Mouse (Mus musculus): Measurements from ENCODE around the gene Arpp19. TPM values are rescaled to one million over a fixed set of nuclear protein-coding genes. Genes with fewer than 3 reads are reported as not detected.
A peak's percentile ranks its signal among the peaks of the same experiment; 100 is the strongest.

Arpp19 gene
- polyA plus RNA-seq, 1 experiment, result 94.9 TPM

GRCm38 (mm10) chr9:75019181-75019580, 18.2 kb upstream of the Arpp19 start:
- no peak for DNase-seq (ENCODE audit: low read depth)
- TF ChIP-seq POLR2A (IDR thresholded peaks at IDR 0.05; ENCODE audit: borderline replicate concordance, extremely low read depth, insufficient read depth, insufficient read length, poor library complexity, severe bottlenecking) (no peak), CTCF (IDR thresholded peaks at IDR 0.05; ENCODE audit: borderline replicate concordance, extremely low read depth, insufficient read depth, insufficient read length) (no peak)

GRCm38 (mm10) chr9:75019592-75019991, 17.8 kb upstream of the Arpp19 start:
- DNase-seq (ENCODE audit: low read depth), result no peak
- no peak for TF ChIP-seq CTCF (IDR thresholded peaks at IDR 0.05; ENCODE audit: borderline replicate concordance, extremely low read depth, insufficient read depth, insufficient read length)
- TF ChIP-seq POLR2A (IDR thresholded peaks at IDR 0.05; ENCODE audit: borderline replicate concordance, extremely low read depth, insufficient read depth, insufficient read length, poor library complexity, severe bottlenecking), result no peak

- DNase-seq (ENCODE audit: low read depth), result no peak
- TF ChIP-seq CTCF (IDR thresholded peaks at IDR 0.05; ENCODE audit: borderline replicate concordance, extremely low read depth, insufficient read depth, insufficient read length), result no peak
- no peak for TF ChIP-seq POLR2A (IDR thresholded peaks at IDR 0.05; ENCODE audit: borderline replicate concordance, extremely low read depth, insufficient read depth, insufficient read length, poor library complexity, severe bottlenecking)
Measured at GRCm38 (mm10) chr9:75020561-75020960, 16.9 kb upstream of the Arpp19 start.

GRCm38 (mm10) chr9:75022546-75022945, 14.9 kb upstream of the Arpp19 start:
- DNase-seq (ENCODE audit: low read depth), result no peak
- TF ChIP-seq CTCF (IDR thresholded peaks at IDR 0.05; ENCODE audit: borderline replicate concordance, extremely low read depth, insufficient read depth, insufficient read length), result no peak
- no peak for TF ChIP-seq POLR2A (IDR thresholded peaks at IDR 0.05; ENCODE audit: borderline replicate concordance, extremely low read depth, insufficient read depth, insufficient read length, poor library complexity, severe bottlenecking)

GRCm38 (mm10) chr9:75023150-75023894, 14.1 kb upstream of the Arpp19 start:
- no peak for TF ChIP-seq CTCF (IDR thresholded peaks at IDR 0.05; ENCODE audit: borderline replicate concordance, extremely low read depth, insufficient read depth, insufficient read length)
- TF ChIP-seq POLR2A (IDR thresholded peaks at IDR 0.05; ENCODE audit: borderline replicate concordance, extremely low read depth, insufficient read depth, insufficient read length, poor library complexity, severe bottlenecking), result no peak
- DNase-seq (ENCODE audit: low read depth), result no peak

- DNase-seq (ENCODE audit: low read depth), result no peak
- no peak for TF ChIP-seq CTCF (IDR thresholded peaks at IDR 0.05; ENCODE audit: borderline replicate concordance, extremely low read depth, insufficient read depth, insufficient read length)
- TF ChIP-seq POLR2A (IDR thresholded peaks at IDR 0.05; ENCODE audit: borderline replicate concordance, extremely low read depth, insufficient read depth, insufficient read length, poor library complexity, severe bottlenecking), result no peak
Measured at GRCm38 (mm10) chr9:75024089-75024488, 13.3 kb upstream of the Arpp19 start.

- TF ChIP-seq CTCF (IDR thresholded peaks at IDR 0.05; ENCODE audit: borderline replicate concordance, extremely low read depth, insufficient read depth, insufficient read length) (peak; percentile 47; the same call in 1 of the 2 replicates), POLR2A (IDR thresholded peaks at IDR 0.05; ENCODE audit: borderline replicate concordance, extremely low read depth, insufficient read depth, insufficient read length, poor library complexity, severe bottlenecking) (no peak)
- peak; percentile 28 for DNase-seq (ENCODE audit: low read depth)
Measured at GRCm38 (mm10) chr9:75025689-75026088, 11.7 kb upstream of the Arpp19 start.

- no peak for TF ChIP-seq CTCF (IDR thresholded peaks at IDR 0.05; ENCODE audit: borderline replicate concordance, extremely low read depth, insufficient read depth, insufficient read length)
- no peak for TF ChIP-seq POLR2A (IDR thresholded peaks at IDR 0.05; ENCODE audit: borderline replicate concordance, extremely low read depth, insufficient read depth, insufficient read length, poor library complexity, severe bottlenecking)
- no peak for DNase-seq (ENCODE audit: low read depth)
Measured at GRCm38 (mm10) chr9:75032408-75032807, 5.0 kb upstream of the Arpp19 start.

- TF ChIP-seq POLR2A (IDR thresholded peaks at IDR 0.05; ENCODE audit: borderline replicate concordance, extremely low read depth, insufficient read depth, insufficient read length, poor library complexity, severe bottlenecking) (no peak), CTCF (IDR thresholded peaks at IDR 0.05; ENCODE audit: borderline replicate concordance, extremely low read depth, insufficient read depth, insufficient read length) (peak; percentile 38; the same call in 1 of the 2 replicates)
- DNase-seq (ENCODE audit: low read depth), result peak; percentile 52
Measured at GRCm38 (mm10) chr9:75033141-75033540, 4.3 kb upstream of the Arpp19 start.

- TF ChIP-seq CTCF (IDR thresholded peaks at IDR 0.05; ENCODE audit: borderline replicate concordance, extremely low read depth, insufficient read depth, insufficient read length), result no peak
- TF ChIP-seq POLR2A (IDR thresholded peaks at IDR 0.05; ENCODE audit: borderline replicate concordance, extremely low read depth, insufficient read depth, insufficient read length, poor library complexity, severe bottlenecking), result no peak
Measured at GRCm38 (mm10) chr9:75034691-75035090, 2.7 kb upstream of the Arpp19 start.

GRCm38 (mm10) chr9:75035944-75036343, 1.5 kb upstream of the Arpp19 start:
- TF ChIP-seq POLR2A (IDR thresholded peaks at IDR 0.05; ENCODE audit: borderline replicate concordance, extremely low read depth, insufficient read depth, insufficient read length, poor library complexity, severe bottlenecking), result no peak
- no peak for TF ChIP-seq CTCF (IDR thresholded peaks at IDR 0.05; ENCODE audit: borderline replicate concordance, extremely low read depth, insufficient read depth, insufficient read length)
- DNase-seq (ENCODE audit: low read depth), result no peak

More at GRCm38 (mm10) chr9:75034691-75035090, 2.7 kb upstream of the Arpp19 start:
- no peak for DNase-seq (ENCODE audit: low read depth)

- no peak for DNase-seq (ENCODE audit: low read depth)
- TF ChIP-seq CTCF (IDR thresholded peaks at IDR 0.05; ENCODE audit: borderline replicate concordance, extremely low read depth, insufficient read depth, insufficient read length) (no peak), POLR2A (IDR thresholded peaks at IDR 0.05; ENCODE audit: borderline replicate concordance, extremely low read depth, insufficient read depth, insufficient read length, poor library complexity, severe bottlenecking) (no peak)
Measured at GRCm38 (mm10) chr9:75038357-75038688, 909 bp downstream of the Arpp19 start.
